Mouse (Mus musculus): ENCODE measurements around the gene Epb41l1. TPM values are rescaled to one million over a fixed set of nuclear protein-coding genes. Genes with fewer than 3 reads are reported as not detected.

Epb41l1 gene
- polyA plus RNA-seq, 1 experiment from 2014 or later: 0.67 TPM

DNA sequence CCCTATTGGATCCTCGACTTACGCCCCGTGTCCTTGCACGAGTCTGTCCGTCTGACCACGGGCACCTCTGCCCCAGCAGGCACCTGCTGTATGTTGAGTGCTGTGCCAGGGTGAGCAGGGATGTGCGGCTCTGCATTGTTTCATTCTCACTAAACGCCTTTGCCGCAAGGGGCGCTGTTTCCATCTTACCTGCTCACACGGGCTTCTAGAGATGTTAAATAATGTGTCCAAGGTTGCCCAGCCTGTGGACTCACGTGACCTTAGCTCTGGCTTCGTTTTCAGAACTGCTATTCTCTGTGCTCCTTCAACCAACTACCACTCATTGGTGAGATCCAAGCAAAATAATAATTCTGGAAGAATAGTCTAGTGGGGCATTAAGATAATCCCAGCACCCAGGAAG, 61.6 kb downstream of the Epb41l1 start:
- H3K4me3 ChIP-seq (ENCODE audit: low read depth, low read length): no peak overlapping the region
- no peaks in the 10 kb centered on the region for H3K36me3 ChIP-seq (ENCODE audit: control insufficient read depth, insufficient read depth)
- H3K27me3 ChIP-seq (ENCODE audit: control insufficient read depth, insufficient read depth, low read depth, low read length): peaks cover 16% of the 10 kb centered on the region
- H3K27ac ChIP-seq (ENCODE audit: low read length): no peak overlapping the region
- WGBS (ENCODE audit: insufficient replicate concordance): 26% methylated on average over 13 of the region's 13 CpGs
- no peak overlapping the region for H3K4me2 ChIP-seq (ENCODE audit: low read depth, low read length)
- H3K9ac ChIP-seq (ENCODE audit: low read depth, low read length): no peak overlapping the region
- H3K4me1 ChIP-seq (ENCODE audit: control insufficient read depth, low read depth, low read length): peaks cover 7% of the 10 kb centered on the region
- peak; percentile 43; the same call in 1 of the 2 replicates for ATAC-seq (ENCODE audit: low read depth)
- H3K9me3 ChIP-seq (replicated peaks; ENCODE audit: control insufficient read depth, low read length): no peaks in the 10 kb centered on the region

GRCm38 (mm10) chr2:156482764-156483163, 62.1 kb downstream of the Epb41l1 start:
- ATAC-seq (ENCODE audit: low read depth): no peak
- 70% methylated on average over 3 of the region's 3 CpGs for WGBS (ENCODE audit: insufficient replicate concordance)
- peaks cover 11% of the 10 kb centered on the region for H3K27me3 ChIP-seq (ENCODE audit: control insufficient read depth, insufficient read depth, low read depth, low read length)

GRCm38 (mm10) chr2:156483204-156483603, 62.5 kb downstream of the Epb41l1 start:
- 67% methylated on average over 7 of the region's 7 CpGs for WGBS (ENCODE audit: insufficient replicate concordance)
- Histone ChIP-seq H3K27ac (ENCODE audit: low read length) (no peak overlapping the region), H3K4me3 (ENCODE audit: low read depth, low read length) (no peak overlapping the region), H3K27me3 (ENCODE audit: control insufficient read depth, insufficient read depth, low read depth, low read length) (peaks cover 11% of the 10 kb centered on the region), H3K9ac (ENCODE audit: low read depth, low read length) (no peak overlapping the region), H3K4me2 (ENCODE audit: low read depth, low read length) (no peak overlapping the region), H3K4me1 (ENCODE audit: control insufficient read depth, low read depth, low read length) (no peaks in the 10 kb centered on the region; the same call in 1 of the 2 replicates), H3K36me3 (ENCODE audit: control insufficient read depth, insufficient read depth) (no peaks in the 10 kb centered on the region), H3K9me3 (replicated peaks; ENCODE audit: control insufficient read depth, low read length) (no peaks in the 10 kb centered on the region)
- no peak for ATAC-seq (ENCODE audit: low read depth)

More at GRCm38 (mm10) chr2:156482764-156483163, 62.1 kb downstream of the Epb41l1 start:
- no peaks in the 10 kb centered on the region for H3K9me3 ChIP-seq (replicated peaks; ENCODE audit: control insufficient read depth, low read length)
- no peak overlapping the region for H3K27ac ChIP-seq (ENCODE audit: low read length)
- H3K4me1 ChIP-seq (ENCODE audit: control insufficient read depth, low read depth, low read length): peaks cover 4% of the 10 kb centered on the region
- H3K4me3 ChIP-seq (ENCODE audit: low read depth, low read length): no peak overlapping the region
- H3K4me2 ChIP-seq (ENCODE audit: low read depth, low read length): no peak overlapping the region
- no peak overlapping the region for H3K9ac ChIP-seq (ENCODE audit: low read depth, low read length)
- no peaks in the 10 kb centered on the region for H3K36me3 ChIP-seq (ENCODE audit: control insufficient read depth, insufficient read depth)

GRCm38 (mm10) chr2:156486086-156486751, 65.5 kb downstream of the Epb41l1 start:
- Histone ChIP-seq H3K4me2 (ENCODE audit: low read depth, low read length) (no peak overlapping the region), H3K27ac (ENCODE audit: low read length) (no peak overlapping the region), H3K4me3 (ENCODE audit: low read depth, low read length) (no peak overlapping the region), H3K36me3 (ENCODE audit: control insufficient read depth, insufficient read depth) (no peaks in the 10 kb centered on the region), H3K9me3 (replicated peaks; ENCODE audit: control insufficient read depth, low read length) (no peaks in the 10 kb centered on the region), H3K27me3 (ENCODE audit: control insufficient read depth, insufficient read depth, low read depth, low read length) (peaks cover 9% of the 10 kb centered on the region), H3K9ac (ENCODE audit: low read depth, low read length) (no peak overlapping the region), H3K4me1 (ENCODE audit: control insufficient read depth, low read depth, low read length) (no peaks in the 10 kb centered on the region)
- WGBS (ENCODE audit: insufficient replicate concordance): 68% methylated on average over 12 of the region's 12 CpGs
- ATAC-seq (ENCODE audit: low read depth): no peak

GRCm38 (mm10) chr2:156487589-156488160, 67.0 kb downstream of the Epb41l1 start:
- Histone ChIP-seq H3K27ac (ENCODE audit: low read length) (no peak overlapping the region), H3K4me2 (ENCODE audit: low read depth, low read length) (no peak overlapping the region), H3K4me3 (ENCODE audit: low read depth, low read length) (no peak overlapping the region), H3K4me1 (ENCODE audit: control insufficient read depth, low read depth, low read length) (peaks cover 4% of the 10 kb centered on the region), H3K9ac (ENCODE audit: low read depth, low read length) (no peak overlapping the region), H3K36me3 (ENCODE audit: control insufficient read depth, insufficient read depth) (no peaks in the 10 kb centered on the region), H3K9me3 (replicated peaks; ENCODE audit: control insufficient read depth, low read length) (no peaks in the 10 kb centered on the region), H3K27me3 (ENCODE audit: control insufficient read depth, insufficient read depth, low read depth, low read length) (peaks cover 9% of the 10 kb centered on the region)
- WGBS (ENCODE audit: insufficient replicate concordance): 64% methylated on average over 10 of the region's 10 CpGs
- ATAC-seq (ENCODE audit: low read depth): no peak

DNA sequence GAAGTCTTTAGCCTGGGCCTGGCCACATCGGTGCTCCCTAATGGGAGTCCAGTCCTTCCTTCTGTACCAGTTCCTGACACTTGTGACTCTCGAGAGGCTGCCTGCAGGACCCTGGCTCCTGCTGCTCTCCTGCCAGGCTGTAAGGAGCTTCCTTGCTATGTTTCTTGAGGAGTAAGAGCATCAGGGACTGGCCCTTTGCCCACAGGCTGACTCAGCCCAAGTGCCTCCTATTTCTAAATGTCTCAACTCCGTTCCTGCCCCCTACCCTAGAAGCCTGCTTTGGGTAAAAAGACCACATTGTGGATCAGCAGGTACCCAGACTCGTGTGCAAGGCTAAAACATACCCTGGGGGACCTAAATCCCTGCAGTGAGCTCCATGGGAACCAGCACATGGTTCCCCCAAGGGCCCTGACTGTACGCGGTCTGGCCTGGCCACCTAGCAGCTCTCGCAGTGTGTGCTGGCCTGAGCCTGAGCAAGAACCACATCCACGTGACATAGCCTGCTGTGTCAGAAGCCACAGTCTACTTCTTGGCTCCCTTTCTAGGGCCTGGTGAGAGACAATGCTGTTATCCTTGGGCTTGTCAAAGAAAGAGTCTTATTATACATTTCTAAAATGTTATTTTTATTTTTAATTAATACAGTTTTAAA, 67.6 kb downstream of the Epb41l1 start:
- Histone ChIP-seq H3K36me3 (ENCODE audit: control insufficient read depth, insufficient read depth) (no peaks in the 10 kb centered on the region), H3K27me3 (ENCODE audit: control insufficient read depth, insufficient read depth, low read depth, low read length) (peaks cover 9% of the 10 kb centered on the region), H3K9ac (ENCODE audit: low read depth, low read length) (no peak overlapping the region), H3K4me1 (ENCODE audit: control insufficient read depth, low read depth, low read length) (peaks cover 8% of the 10 kb centered on the region), H3K9me3 (replicated peaks; ENCODE audit: control insufficient read depth, low read length) (no peaks in the 10 kb centered on the region), H3K4me2 (ENCODE audit: low read depth, low read length) (no peak overlapping the region), H3K4me3 (ENCODE audit: low read depth, low read length) (no peak overlapping the region), H3K27ac (ENCODE audit: low read length) (no peak overlapping the region)
- 66% methylated on average over 8 of the region's 8 CpGs for WGBS (ENCODE audit: insufficient replicate concordance)
- ATAC-seq (ENCODE audit: low read depth): no peak

DNA sequence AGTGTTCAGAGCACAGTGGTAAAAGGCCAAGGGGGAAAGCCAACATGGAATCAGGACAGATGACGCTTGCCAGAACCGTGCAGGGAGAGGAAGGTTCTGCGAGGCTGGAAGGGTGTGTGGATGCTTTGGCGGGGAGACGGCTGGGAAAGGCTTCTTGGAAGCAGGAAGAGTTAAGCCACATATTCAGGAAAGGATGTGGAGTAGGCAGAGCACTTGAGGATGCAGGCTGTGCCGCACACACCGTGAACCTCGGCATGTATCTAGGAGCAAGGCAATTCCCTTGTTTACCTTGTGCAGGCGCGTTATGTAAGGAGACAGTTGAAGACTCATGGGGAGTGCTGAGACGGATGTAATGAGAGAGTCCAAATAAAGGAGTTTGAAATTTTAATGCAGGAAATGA, 69.5 kb downstream of the Epb41l1 start:
- peaks cover 3% of the 10 kb centered on the region; the same call in 1 of the 2 replicates for H3K27me3 ChIP-seq (ENCODE audit: control insufficient read depth, insufficient read depth, low read depth, low read length)
- H3K4me1 ChIP-seq (ENCODE audit: control insufficient read depth, low read depth, low read length): peaks cover 22% of the 10 kb centered on the region
- no peak overlapping the region for H3K4me2 ChIP-seq (ENCODE audit: low read depth, low read length)
- no peak overlapping the region for H3K4me3 ChIP-seq (ENCODE audit: low read depth, low read length)
- 67% methylated on average over 11 of the region's 11 CpGs for WGBS (ENCODE audit: insufficient replicate concordance)
- H3K27ac ChIP-seq (ENCODE audit: low read length): no peak overlapping the region
- H3K9me3 ChIP-seq (replicated peaks; ENCODE audit: control insufficient read depth, low read length): no peaks in the 10 kb centered on the region
- H3K36me3 ChIP-seq (ENCODE audit: control insufficient read depth, insufficient read depth): no peaks in the 10 kb centered on the region
- no peak overlapping the region for H3K9ac ChIP-seq (ENCODE audit: low read depth, low read length)
- no peak for ATAC-seq (ENCODE audit: low read depth)

GRCm38 (mm10) chr2:156491796-156492195, 71.1 kb downstream of the Epb41l1 start:
- Histone ChIP-seq H3K9me3 (replicated peaks; ENCODE audit: control insufficient read depth, low read length) (no peaks in the 10 kb centered on the region), H3K9ac (ENCODE audit: low read depth, low read length) (no peak overlapping the region), H3K27me3 (ENCODE audit: control insufficient read depth, insufficient read depth, low read depth, low read length) (no peaks in the 10 kb centered on the region), H3K36me3 (ENCODE audit: control insufficient read depth, insufficient read depth) (no peaks in the 10 kb centered on the region), H3K27ac (ENCODE audit: low read length) (no peak overlapping the region), H3K4me2 (ENCODE audit: low read depth, low read length) (no peak overlapping the region), H3K4me3 (ENCODE audit: low read depth, low read length) (no peak overlapping the region), H3K4me1 (ENCODE audit: control insufficient read depth, low read depth, low read length) (peaks cover 33% of the 10 kb centered on the region)
- 58% methylated on average over 5 of the region's 5 CpGs for WGBS (ENCODE audit: insufficient replicate concordance)
- no peak for ATAC-seq (ENCODE audit: low read depth)

DNA sequence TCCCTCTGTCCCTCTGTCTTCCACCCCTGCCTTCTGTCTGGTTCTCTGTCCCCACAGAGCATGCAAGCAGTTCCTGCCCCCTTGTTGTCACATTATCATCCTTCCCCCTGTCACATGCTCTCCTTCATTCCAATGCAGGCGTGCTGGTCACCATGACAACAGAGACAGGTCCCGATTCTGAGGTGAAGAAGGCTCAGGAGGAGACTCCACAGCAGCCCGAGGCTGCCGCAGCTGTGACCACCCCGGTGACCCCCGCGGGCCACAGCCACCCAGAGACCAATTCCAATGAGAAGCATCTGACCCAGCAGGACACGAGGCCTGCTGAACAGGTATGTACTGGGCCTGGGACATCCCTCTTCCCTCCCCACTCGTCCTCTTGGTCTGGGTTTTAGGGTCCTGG, 73.1 kb downstream of the Epb41l1 start:
- peak overlapping the region; percentile 94 for H3K27ac ChIP-seq (ENCODE audit: low read length)
- WGBS (ENCODE audit: insufficient replicate concordance): 57% methylated on average over 9 of the region's 9 CpGs
- no peaks in the 10 kb centered on the region for H3K36me3 ChIP-seq (ENCODE audit: control insufficient read depth, insufficient read depth)
- ATAC-seq (ENCODE audit: low read depth): no peak
- H3K4me2 ChIP-seq (ENCODE audit: low read depth, low read length): peak overlapping the region; percentile 64
- H3K9me3 ChIP-seq (replicated peaks; ENCODE audit: control insufficient read depth, low read length): no peaks in the 10 kb centered on the region
- H3K4me3 ChIP-seq (ENCODE audit: low read depth, low read length): peak overlapping the region; percentile 29; the same call in 1 of the 2 replicates
- peaks cover 39% of the 10 kb centered on the region for H3K4me1 ChIP-seq (ENCODE audit: control insufficient read depth, low read depth, low read length)
- H3K9ac ChIP-seq (ENCODE audit: low read depth, low read length): peak overlapping the region; percentile 46
- H3K27me3 ChIP-seq (ENCODE audit: control insufficient read depth, insufficient read depth, low read depth, low read length): no peaks in the 10 kb centered on the region

All from liver, embryonic 16.5 days (tissue).